8 mouse cellular contexts compared by ENCODE assay signal in the genomic region with DNA sequence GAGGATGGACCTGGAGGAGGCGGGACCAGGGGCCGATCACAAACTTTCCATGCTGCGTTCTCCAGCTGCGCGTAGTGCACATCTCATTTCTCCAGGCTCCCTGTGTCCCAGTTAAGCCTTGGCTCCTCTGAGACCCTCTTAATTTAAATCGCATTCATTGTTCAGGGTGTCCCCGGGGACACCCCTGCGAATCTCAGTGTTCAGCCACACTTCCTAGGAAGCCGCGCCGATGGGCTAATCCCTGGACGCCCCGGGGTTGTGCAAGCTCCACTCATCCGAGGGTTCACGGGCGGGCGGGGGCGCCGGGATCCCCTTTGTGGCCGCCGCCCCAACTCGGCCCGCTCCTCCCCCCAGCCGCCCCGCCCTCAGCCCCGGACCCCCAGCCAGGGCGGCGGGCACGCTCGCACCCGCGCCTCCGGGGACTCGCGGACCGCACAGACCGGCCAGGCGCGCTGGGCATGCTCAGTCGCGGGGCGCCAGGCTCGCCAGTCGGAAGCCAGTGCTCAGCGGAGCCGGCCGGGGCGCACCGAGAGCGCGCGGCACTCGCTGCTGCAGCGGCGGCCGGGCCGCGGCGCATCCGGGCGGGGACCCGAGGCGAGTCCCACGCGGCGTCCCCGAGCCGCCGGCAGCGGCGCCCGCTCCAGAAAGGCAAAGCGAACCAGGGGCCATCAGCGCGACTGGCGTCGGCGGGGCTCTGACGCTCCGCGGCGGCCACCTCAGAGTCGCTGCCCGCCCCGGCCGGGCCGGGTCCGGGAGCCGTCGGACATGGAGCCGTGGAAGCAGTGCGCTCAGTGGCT. TPM values are rescaled to one million over a fixed set of nuclear protein-coding genes. Genes with fewer than 3 reads are reported as not detected.
DNase-seq lines count a peak whose midpoint lies in the region; ATAC-seq lines count a peak whose summit lies in the region.

A gene (plus strand): TSS at position 380 of the 797 bp plus-strand sequence.

- peak within 1 kb of the TSS; percentile 87 for H3K9ac ChIP-seq in hindbrain, embryonic 16.5 days (ENCODE audit: low read depth, low read length)

- peak; percentile 92 for ATAC-seq in hindbrain, embryonic 16.5 days
- peak; percentile 51 for ATAC-seq in megakaryocyte progenitor cell, adult 5-6 weeks (replicated peaks; ENCODE audit: poor library complexity)

- H3K27me3 ChIP-seq in hindbrain, embryonic 16.5 days (replicated peaks; ENCODE audit: control insufficient read depth, insufficient read depth, low read length): no peaks in the 10 kb centered on the region

- DNase-seq in Muller cell, postnatal 12 days (ENCODE audit: inconsistent ontology term): peak; percentile 79
- peak; percentile 45 to 66 for DNase-seq in cerebellum, postnatal 25 days
- DNase-seq in gastrocnemius, adult 8-10 months (ENCODE audit: low spot score in 2 of 2): peak; percentile 8 to 40
- DNase-seq in left cerebral cortex, postnatal 25 days (ENCODE audit: low spot score in 2 of 2): peak; percentile 33 to 63
- DNase-seq in right cerebral cortex, adult 2 months (ENCODE audit: low spot score in 2 of 2): peak; percentile 34 to 49
- DNase-seq in urinary bladder, postnatal 25 days (ENCODE audit: low spot score): peak; percentile 57

- no peaks in the 10 kb centered on the region for H3K36me3 ChIP-seq in hindbrain, embryonic 16.5 days (ENCODE audit: control insufficient read depth, insufficient read depth, low read length)

- H3K9me3 ChIP-seq in hindbrain, embryonic 16.5 days (ENCODE audit: control insufficient read depth, low read length): no peaks in the 10 kb centered on the region

- peak within 1 kb of the TSS; percentile 85 for H3K4me3 ChIP-seq in hindbrain, embryonic 16.5 days (ENCODE audit: low read length)

- peak within 1 kb of the TSS; percentile 86 for H3K4me2 ChIP-seq in hindbrain, embryonic 16.5 days (ENCODE audit: low read length)

- under 1% methylated on average over 87 of the region's 92 CpGs for WGBS in hindbrain, embryonic 16.5 days

- intact Hi-C loops in left cerebral cortex, postnatal 25 days (cut with DNase I): loop anchor here (5.0 kb wide), 3 partner anchors 68 to 168 kb away; no protein-coding TSS in a partner anchor

- peaks cover 7% of the 10 kb centered on the region for H3K4me1 ChIP-seq in hindbrain, embryonic 16.5 days (ENCODE audit: control insufficient read depth, insufficient read depth, low read depth, low read length)

- H3K27ac ChIP-seq in hindbrain, embryonic 16.5 days (ENCODE audit: low read depth, low read length): peak within 1 kb of the TSS; percentile 89

RNA-seq across cellular contexts. Expression of the gene that starts here (rescaled TPM):
- 1 to 10 TPM in 2 of 4 experiments, under 1 TPM in 2; 0.70 to 2.0 (median 1.2) TPM for total RNA-seq in gastrocnemius, adult 8-10 months (2022)
- polyA plus RNA-seq in hindbrain, embryonic 16.5 days (2015; fragmentation: Nextera tagmentation; extraction: Ambion mirVana): 10.3 and 13.7 TPM in 2 replicates
- 1 to 10 TPM; 6.6 to 6.7 TPM for total RNA-seq in left cerebral cortex, postnatal 25 days (2021)
- total RNA-seq in megakaryocyte progenitor cell, adult 5-6 weeks (2015): 56.5 and 64.3 TPM in 2 replicates
- total RNA-seq in megakaryocyte progenitor cell, adult 5-6 weeks (2017): 62.2 and 78.0 TPM in 2 replicates

Comparison
In these comparisons a context has a peak if more than half of its experiments do, and no peak if none do; other contexts are left out.
1. Peak in every context shown above with its lines: DNase-seq, ATAC-seq, H3K4me3 ChIP-seq and H3K27ac ChIP-seq.
2. RNA of the gene that starts here (total RNA-seq): 56.5 to 78.0 TPM in megakaryocyte progenitor cell, adult 5-6 weeks; 6.6 to 6.7 TPM in left cerebral cortex, postnatal 25 days and 0.70 to 2.0 TPM in gastrocnemius, adult 8-10 months; every median in the first group is over 4 times any median in the second.
3. DNase-seq: peak in every context shown above with its lines; median percentile 79 in Muller cell, postnatal 12 days; 57 in urinary bladder, postnatal 25 days; 56 in cerebellum, postnatal 25 days; 48 in left cerebral cortex, postnatal 25 days; 42 in right cerebral cortex, adult 2 months; 24 in gastrocnemius, adult 8-10 months.